Mouse (Mus musculus): ENCODE measurements around the gene Cry2. TPM values are rescaled to one million over a fixed set of nuclear protein-coding genes. Genes with fewer than 3 reads are reported as not detected.
"Not testable (repeated sequence)": the region's sequence is repeated elsewhere in the genome, so short reads cannot be mapped to it uniquely, and the experiment has no call there.

The Cry2 gene
- polyA plus RNA-seq, 1 experiment from 2014 or later = 21.3 TPM

DNA sequence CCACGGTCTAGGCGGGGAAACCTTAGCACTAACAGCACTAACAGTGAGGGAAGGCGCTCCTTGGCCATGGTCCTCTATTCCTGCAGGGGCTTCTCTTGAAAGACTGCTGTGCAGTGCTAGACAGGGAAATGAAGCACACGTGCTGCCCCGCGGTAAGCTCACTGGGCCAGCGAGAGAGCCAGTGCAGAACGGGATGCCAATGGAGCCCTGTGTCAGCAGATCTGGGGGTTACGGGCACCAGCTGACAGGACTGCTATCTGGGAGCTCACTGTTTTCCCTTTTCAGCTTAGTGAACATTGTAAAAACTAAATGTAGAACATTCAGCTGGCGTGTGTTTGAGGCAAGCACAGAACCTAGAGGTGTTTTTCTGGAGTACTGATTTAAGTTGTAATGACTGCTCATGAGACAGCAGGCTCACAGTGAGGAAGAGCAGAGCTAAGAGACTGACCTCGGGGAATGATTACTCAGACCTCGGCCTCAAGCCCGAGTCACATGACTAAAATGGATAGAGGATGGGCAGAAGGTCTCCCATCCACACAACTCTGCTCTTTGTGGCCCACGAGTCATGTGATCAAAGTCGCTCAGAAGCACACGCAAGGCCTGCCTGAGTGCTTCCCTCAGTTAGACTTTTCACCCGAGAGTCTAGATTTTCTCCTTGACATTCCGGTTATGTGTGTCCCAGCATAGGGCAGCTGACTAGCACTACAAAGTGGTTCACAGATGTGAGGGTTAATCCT is 25.4 kb downstream of the Cry2 start:
- Histone ChIP-seq H3K27ac (no peak overlapping the region), H3K36me3 (peaks cover 97% of the 10 kb centered on the region), H3K4me2 (no peak overlapping the region), H3K9ac (no peak overlapping the region), H3K4me1 (no peaks in the 10 kb centered on the region), H3K4me3 (replicated peaks) (no peak overlapping the region), H3K27me3 (no peaks in the 10 kb centered on the region), H3K9me3 (replicated peaks) (no peaks in the 10 kb centered on the region)
- 92% methylated on average over 18 of the region's 18 CpGs for WGBS
- ATAC-seq (replicated peaks; ENCODE audit: low FRiP score) = no peak

DNA sequence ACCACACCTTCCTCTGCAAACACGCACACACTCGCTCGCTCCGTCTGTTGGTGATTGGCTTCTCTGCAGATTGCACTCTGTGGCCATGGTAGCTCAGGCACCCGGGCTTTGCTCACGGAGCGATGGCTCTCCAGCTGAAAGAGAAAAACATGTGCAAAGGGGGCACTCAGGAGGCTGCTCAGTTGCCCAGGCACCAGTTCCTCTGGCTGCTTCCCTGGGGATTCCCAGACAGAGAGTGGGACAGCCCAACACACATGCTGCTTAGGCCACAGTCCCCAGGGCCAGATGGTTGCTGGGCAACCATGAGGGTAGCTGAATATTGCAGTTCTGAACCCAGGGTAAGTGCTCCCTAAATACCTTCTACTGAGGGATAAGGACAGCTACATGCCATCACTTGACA is 28.2 kb downstream of the Cry2 start:
- no peak overlapping the region for H3K27ac ChIP-seq
- H3K4me2 ChIP-seq = no peak overlapping the region
- no peak overlapping the region for H3K4me3 ChIP-seq (replicated peaks)
- ATAC-seq (replicated peaks; ENCODE audit: low FRiP score) = no peak
- H3K9me3 ChIP-seq (replicated peaks) = no peaks in the 10 kb centered on the region
- H3K36me3 ChIP-seq = peaks cover 71% of the 10 kb centered on the region
- H3K9ac ChIP-seq = no peak overlapping the region
- H3K27me3 ChIP-seq = peaks cover 3% of the 10 kb centered on the region; the same call in 1 of the 2 replicates
- 92% methylated on average over 7 of the region's 7 CpGs for WGBS
- peaks cover 8% of the 10 kb centered on the region for H3K4me1 ChIP-seq

DNA sequence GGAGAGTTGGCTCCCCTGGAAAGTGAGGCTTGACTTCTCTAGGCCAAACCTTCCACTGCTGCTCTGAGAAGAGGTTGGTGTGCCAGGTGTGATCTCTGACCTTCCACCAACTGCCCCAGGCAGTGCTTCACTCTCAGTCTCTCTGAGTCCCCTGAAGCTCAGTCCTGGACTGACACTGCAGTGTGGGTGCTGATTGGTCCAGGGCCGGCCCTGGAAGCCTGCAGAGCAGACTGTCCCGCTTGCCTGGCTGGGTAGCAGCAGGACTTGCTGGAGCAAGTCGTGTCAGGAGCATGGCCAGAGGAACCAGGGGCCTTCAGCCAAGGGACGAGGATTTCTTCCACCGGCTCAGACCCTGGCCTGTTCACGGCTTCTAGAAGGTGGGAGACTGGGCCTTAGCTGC is 29.1 kb downstream of the Cry2 start:
- no peak overlapping the region for H3K9ac ChIP-seq
- H3K27me3 ChIP-seq = peaks cover 8% of the 10 kb centered on the region
- H3K27ac ChIP-seq = no peak overlapping the region
- ATAC-seq (replicated peaks; ENCODE audit: low FRiP score) = no peak
- 85% methylated on average over 6 of the region's 6 CpGs for WGBS
- H3K4me2 ChIP-seq = no peak overlapping the region
- H3K36me3 ChIP-seq = peaks cover 62% of the 10 kb centered on the region
- H3K4me1 ChIP-seq = peaks cover 11% of the 10 kb centered on the region
- no peaks in the 10 kb centered on the region for H3K9me3 ChIP-seq (replicated peaks)
- H3K4me3 ChIP-seq (replicated peaks) = no peak overlapping the region

DNA sequence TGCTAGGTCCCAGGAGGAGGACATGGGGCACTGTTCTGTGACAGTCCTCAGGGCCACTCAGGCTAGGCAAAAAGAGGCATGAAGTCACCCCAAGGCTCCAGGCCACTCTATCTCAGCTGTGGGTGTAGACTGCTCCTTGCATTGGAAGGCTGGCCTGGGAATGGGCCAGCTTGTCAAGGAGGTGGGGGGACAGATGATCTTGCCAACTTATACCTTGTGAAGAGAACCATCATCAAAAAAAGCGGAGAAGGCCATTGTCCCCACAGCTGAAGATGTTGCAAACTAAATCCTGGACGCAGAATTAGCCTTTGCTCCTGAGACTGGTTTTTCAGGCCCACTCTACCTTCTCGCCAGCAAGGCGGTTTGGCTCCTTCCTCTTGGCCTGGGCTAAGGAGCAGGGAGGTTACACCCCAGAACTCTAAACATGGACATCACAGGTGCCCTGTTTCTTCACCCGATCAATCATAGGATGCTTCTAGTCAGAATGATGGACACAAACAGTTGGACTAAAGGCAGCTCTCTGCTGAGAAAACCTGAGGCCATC is 30.0 kb downstream of the Cry2 start:
- H3K4me2 ChIP-seq = no peak overlapping the region
- H3K4me1 ChIP-seq = peaks cover 11% of the 10 kb centered on the region
- peaks cover 8% of the 10 kb centered on the region for H3K27me3 ChIP-seq
- H3K4me3 ChIP-seq (replicated peaks) = no peak overlapping the region
- H3K27ac ChIP-seq = no peak overlapping the region
- H3K9me3 ChIP-seq (replicated peaks) = no peaks in the 10 kb centered on the region
- WGBS = 93% methylated on average over 5 of the region's 5 CpGs
- H3K36me3 ChIP-seq = peaks cover 53% of the 10 kb centered on the region
- no peak overlapping the region for H3K9ac ChIP-seq
- no peak for ATAC-seq (replicated peaks; ENCODE audit: low FRiP score)

DNA sequence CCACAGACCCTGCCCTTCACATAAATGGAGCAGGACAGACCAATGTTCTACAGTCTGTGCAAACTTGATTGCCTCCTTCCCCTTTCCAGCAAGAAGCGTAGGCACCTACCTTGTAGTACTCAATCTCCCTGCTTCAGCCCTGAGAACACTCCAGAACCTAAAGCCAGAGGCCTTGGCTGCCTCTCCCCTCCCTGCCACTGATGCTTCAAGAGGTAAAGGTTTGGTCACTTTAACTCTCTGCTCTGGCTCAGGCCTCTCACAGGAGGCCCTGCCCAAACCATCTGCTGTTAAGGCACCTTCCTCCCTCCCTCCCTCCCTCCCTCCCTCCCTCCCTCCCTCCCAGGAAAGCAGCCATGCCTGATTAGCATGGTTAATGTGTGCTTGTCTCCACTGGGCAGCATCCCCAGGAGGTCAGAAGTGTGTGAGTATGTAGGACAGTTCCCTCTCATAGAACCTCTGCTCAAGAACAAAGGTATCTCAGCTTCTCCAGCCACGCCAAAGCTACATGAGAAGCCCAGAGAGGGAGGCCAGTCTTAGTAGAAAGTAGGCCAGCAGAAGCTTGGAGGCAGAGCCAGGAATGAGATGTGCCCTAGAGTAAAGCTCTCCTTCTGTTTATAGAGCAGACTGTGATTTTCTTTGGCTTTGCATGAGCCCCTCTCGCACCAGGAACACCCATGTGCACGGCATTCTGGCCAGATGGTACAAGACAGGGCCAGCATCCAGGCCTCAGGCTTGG is 31.1 kb downstream of the Cry2 start:
- Histone ChIP-seq H3K27ac (no peak overlapping the region), H3K4me3 (replicated peaks) (no peak overlapping the region), H3K4me2 (no peak overlapping the region), H3K36me3 (peaks cover 42% of the 10 kb centered on the region), H3K27me3 (peaks cover 8% of the 10 kb centered on the region), H3K9ac (no peak overlapping the region), H3K9me3 (replicated peaks) (no peaks in the 10 kb centered on the region), H3K4me1 (peaks cover 11% of the 10 kb centered on the region)
- 81% methylated on average over 4 of the region's 4 CpGs for WGBS
- 0 out of 2 replicates have a peak, but pooled peaks have one; percentile 17 for ATAC-seq (replicated peaks; ENCODE audit: low FRiP score)

DNA sequence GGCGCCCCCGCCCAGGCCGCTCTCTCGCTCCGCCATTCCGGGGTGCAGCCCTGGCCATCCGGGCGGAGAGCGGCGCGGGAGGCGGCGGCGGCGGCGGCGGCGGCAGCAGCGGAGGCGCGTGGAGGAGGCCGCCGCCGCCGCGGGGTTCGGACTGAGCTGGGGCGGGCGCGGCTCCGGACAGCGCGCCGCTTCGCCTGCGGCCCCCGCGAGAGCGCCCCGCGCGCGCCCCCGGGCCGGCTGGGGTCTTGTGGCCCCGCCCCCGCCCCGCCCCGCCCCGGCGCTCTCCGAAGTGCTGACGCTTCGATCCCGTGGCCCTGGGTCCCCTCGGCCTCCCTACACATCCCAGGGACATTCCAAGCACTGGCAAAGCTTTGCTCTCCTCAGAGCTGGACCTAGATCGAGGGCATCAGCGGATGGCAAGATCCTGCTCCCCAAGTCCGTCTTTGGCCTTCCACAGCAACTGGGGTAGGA is 32.7 kb downstream of the Cry2 start, which contains the start of gene Mapk8ip1:
Gene Mapk8ip1 (minus strand): TSS at position 173 of the 471 bp plus-strand sequence.
- Histone ChIP-seq H3K27ac (no peak within 1 kb of the TSS), H3K4me1 (peaks cover 11% of the 10 kb centered on the region), H3K4me2 (peak within 1 kb of the TSS; percentile 85), H3K9ac (peak within 1 kb of the TSS; percentile 64), H3K27me3 (peaks cover 8% of the 10 kb centered on the region), H3K36me3 (peaks cover 27% of the 10 kb centered on the region), H3K4me3 (replicated peaks) (peak within 1 kb of the TSS; percentile 67), H3K9me3 (replicated peaks) (no peaks in the 10 kb centered on the region)
- ATAC-seq (replicated peaks; ENCODE audit: low FRiP score) = peak; percentile 84
- under 1% methylated on average over 39 of the region's 59 CpGs for WGBS

DNA sequence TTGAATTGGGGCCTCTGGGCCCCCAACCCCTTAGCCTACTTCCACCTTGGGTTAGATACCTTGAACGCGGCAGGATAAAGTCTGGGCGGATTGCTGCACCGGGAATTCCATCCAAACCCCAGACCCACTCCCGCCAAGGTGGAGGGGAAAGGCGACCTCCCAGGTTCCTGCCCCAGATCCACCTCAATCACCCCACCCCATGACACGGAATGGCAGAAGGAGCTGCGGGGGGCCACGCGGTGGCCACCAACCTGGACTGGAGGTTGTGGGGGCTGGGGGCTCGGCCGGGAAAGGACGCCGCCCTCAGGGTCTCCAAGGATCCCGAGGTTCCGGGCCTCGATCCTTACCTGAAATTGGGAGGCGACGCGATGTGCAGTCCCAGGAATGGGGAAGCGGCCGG is 33.2 kb downstream of the Cry2 start:
- H3K4me3 ChIP-seq (replicated peaks) = peak overlapping the region; percentile 67
- ATAC-seq (replicated peaks; ENCODE audit: low FRiP score) = no peak
- no peak overlapping the region for H3K27ac ChIP-seq
- 2% methylated on average over 22 of the region's 22 CpGs for WGBS
- peak overlapping the region; percentile 85 for H3K4me2 ChIP-seq
- H3K9ac ChIP-seq = peak overlapping the region; percentile 64
- H3K9me3 ChIP-seq (replicated peaks) = no peaks in the 10 kb centered on the region
- peaks cover 8% of the 10 kb centered on the region for H3K27me3 ChIP-seq
- H3K4me1 ChIP-seq = peaks cover 11% of the 10 kb centered on the region
- peaks cover 22% of the 10 kb centered on the region for H3K36me3 ChIP-seq

DNA sequence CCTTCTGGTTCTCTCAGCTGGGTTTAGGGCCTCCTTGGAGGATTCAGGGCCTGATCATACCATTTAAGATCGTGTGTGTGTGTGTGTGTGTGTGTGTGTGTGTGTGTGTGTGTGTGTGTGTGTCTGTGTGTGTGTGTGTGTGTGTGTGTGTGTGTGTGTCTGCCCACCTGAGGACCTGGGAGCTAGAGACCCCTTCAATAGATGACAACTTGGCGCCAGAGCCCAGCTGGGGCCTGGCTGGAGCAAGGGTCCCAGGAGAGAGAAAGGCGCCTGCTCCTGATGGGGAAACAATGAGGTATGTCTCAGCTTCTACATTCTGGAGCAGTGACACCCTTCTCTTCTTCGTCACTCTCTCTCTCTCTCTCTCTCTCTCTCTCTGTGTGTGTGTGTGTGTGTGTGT is 34.0 kb downstream of the Cry2 start:
- H3K4me2 ChIP-seq; H3K27ac ChIP-seq; ATAC-seq (replicated peaks; ENCODE audit: low FRiP score); H3K9ac ChIP-seq; H3K9me3 ChIP-seq (replicated peaks); H3K27me3 ChIP-seq; H3K4me3 ChIP-seq (replicated peaks): not testable (repeated sequence)
- 83% methylated on average over 3 of the region's 4 CpGs for WGBS
- Histone ChIP-seq H3K36me3 (peaks cover 14% of the 10 kb centered on the region), H3K4me1 (peaks cover 11% of the 10 kb centered on the region)

DNA sequence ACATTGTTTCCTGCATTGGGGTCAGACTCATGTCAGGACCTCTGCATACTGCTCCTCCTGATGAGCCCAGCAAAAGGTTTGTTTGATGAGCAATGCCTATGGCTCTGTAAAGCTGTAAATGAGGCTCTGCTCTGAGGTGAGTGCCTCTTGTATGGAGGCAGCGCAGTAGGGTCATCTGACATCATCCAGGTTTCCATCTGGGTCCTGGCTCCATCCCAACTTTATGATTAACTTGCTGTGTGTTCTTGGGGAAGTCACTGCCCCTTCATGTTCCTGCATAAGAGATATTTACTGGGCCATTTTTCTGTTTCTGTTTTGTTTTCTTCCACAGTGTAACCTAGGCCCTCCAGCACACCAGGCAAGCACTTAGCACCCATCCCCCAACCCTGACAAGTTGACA is 36.4 kb downstream of the Cry2 start:
- no peak for ATAC-seq (replicated peaks; ENCODE audit: low FRiP score)
- no peaks in the 10 kb centered on the region for H3K9me3 ChIP-seq (replicated peaks)
- peaks cover 8% of the 10 kb centered on the region for H3K27me3 ChIP-seq
- H3K27ac ChIP-seq = no peak overlapping the region
- H3K4me1 ChIP-seq = peaks cover 23% of the 10 kb centered on the region
- no peak overlapping the region for H3K4me3 ChIP-seq (replicated peaks)
- 67% methylated on average over 1 of the region's 1 CpGs for WGBS
- H3K36me3 ChIP-seq = no peaks in the 10 kb centered on the region
- no peak overlapping the region for H3K9ac ChIP-seq
- no peak overlapping the region for H3K4me2 ChIP-seq

DNA sequence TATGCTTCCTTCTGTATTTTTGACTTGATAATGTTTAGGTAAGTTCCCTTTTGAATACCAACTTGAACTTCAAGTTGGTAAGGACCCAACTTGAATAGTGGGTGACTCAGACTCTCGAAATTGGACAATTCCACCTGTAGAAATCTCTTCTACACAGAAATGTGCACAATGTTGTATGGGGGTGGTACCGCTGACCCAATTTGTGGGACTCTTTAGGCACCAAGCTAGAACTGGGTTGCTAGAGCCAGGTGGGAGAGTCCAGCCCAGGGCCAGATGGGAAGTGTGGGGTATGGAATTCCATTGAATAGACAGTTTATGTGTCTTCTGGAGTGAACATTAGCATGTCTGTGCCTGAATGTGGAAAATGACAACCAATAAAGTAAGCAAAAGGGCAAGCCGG is 38.3 kb downstream of the Cry2 start:
- Histone ChIP-seq H3K4me1 (peaks cover 32% of the 10 kb centered on the region), H3K4me3 (replicated peaks) (no peak overlapping the region), H3K9me3 (replicated peaks) (no peaks in the 10 kb centered on the region), H3K9ac (no peak overlapping the region), H3K4me2 (no peak overlapping the region), H3K27ac (no peak overlapping the region), H3K36me3 (no peaks in the 10 kb centered on the region), H3K27me3 (peaks cover 3% of the 10 kb centered on the region)
- 85% methylated on average over 3 of the region's 3 CpGs for WGBS
- ATAC-seq (replicated peaks; ENCODE audit: low FRiP score) = no peak

DNA sequence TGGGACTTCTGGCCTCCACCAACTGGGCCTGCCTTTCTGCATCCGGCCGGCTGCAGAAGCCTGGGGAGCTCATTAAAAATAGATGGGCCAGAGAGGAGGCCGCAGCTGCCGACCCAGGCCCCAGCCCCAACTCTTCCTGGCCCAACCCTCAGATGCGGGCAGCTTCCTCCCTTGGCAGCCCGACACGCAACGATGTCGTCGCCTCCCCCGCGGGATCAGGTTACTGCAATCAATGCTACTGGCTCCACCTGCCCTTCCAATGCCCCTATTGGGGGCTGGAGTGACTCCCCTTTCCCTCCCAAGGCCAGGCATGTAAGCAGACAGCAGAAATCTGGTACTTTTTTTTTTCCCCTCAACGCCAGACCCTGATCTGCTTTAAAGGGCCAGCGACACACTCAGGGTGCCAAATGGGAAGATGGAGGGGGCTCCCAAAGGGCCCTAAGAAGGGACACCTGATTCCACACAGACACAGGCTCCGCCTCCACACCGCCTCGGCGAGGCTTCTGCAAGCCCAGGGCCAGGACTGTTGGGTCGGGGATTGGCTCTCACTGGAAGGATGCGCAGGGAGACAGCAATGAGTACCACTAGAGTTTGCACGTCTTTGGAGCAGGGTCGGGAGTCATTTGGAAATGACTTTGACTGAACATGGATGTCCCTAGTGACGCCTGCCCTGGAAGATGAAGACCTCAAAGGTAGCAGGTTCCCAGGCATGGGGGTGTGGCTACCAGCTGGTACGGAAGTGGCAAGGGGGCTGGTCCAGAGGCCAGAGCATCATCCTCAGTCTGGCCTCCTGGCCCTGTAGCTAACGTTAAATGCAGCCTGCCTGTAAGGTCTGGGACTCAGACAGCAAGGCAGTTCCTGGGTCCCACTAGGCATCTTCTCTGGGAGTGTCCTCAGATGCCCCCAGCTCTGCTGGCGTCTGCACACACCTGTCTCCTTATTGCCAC is 41.3 kb downstream of the Cry2 start:
- Histone ChIP-seq H3K9ac (peak overlapping the region; percentile 48), H3K4me2 (peak overlapping the region; percentile 67), H3K36me3 (no peaks in the 10 kb centered on the region), H3K9me3 (replicated peaks) (no peaks in the 10 kb centered on the region), H3K4me1 (peaks cover 55% of the 10 kb centered on the region), H3K27ac (peak overlapping the region; percentile 92), H3K27me3 (no peaks in the 10 kb centered on the region), H3K4me3 (replicated peaks) (peak overlapping the region; percentile 46)
- WGBS = 2% methylated on average over 26 of the region's 26 CpGs
- ATAC-seq (replicated peaks; ENCODE audit: low FRiP score) = peak; percentile 12; the same call in 1 of the 2 replicates

All from kidney, embryonic 15.5 days (tissue).